ENCODE assay signal across 26 mouse cellular contexts in the genomic region with DNA sequence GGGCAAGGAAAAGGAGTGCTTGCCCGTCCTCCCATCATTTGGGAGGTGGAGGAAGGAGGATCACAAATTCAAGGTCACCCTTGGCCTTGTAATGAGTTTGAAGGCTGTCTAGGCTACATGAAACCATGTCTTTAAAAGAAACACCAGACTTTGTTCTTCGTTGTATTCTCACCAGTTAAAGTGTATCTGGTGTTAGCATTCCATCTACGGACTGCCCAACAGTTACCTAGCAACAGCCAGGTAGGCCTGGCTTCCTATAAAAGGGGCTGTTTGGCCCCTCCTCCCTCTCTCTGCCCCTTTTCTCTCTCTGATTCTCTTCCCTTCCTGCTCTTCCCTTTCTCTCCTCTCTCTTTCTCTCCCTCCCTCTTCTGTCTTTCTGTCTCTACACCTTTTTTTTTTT. TPM values are rescaled to one million over a fixed set of nuclear protein-coding genes. Genes with fewer than 3 reads are reported as not detected.
"Had no signal": no experiment of that assay in that cellular context is flagged by ENCODE, and none has a peak within 500 bp of the region (broad histone marks: within the 10 kb centered on the region; RNA-seq: fewer than 3 reads in every experiment).

No protein-coding gene starts in this region.

- H3K27ac ChIP-seq: intestine, embryonic 15.5 days; kidney, embryonic 15.5 days; liver, embryonic 14.5 days; macrophage; midbrain, embryonic 12.5 days; midbrain, embryonic 15.5 days; neural tube, embryonic 12.5 days; neural tube, embryonic 15.5 days had no signal

- H3K4me3 ChIP-seq: intestine, embryonic 15.5 days; kidney, embryonic 15.5 days; midbrain, embryonic 12.5 days; midbrain, embryonic 15.5 days; neural tube, embryonic 12.5 days; neural tube, embryonic 15.5 days had no signal

- H3K27me3 ChIP-seq: intestine, embryonic 15.5 days; kidney, embryonic 15.5 days; midbrain, embryonic 12.5 days; midbrain, embryonic 15.5 days; neural tube, embryonic 12.5 days; neural tube, embryonic 15.5 days had no signal

- ATAC-seq: intestine, embryonic 15.5 days; midbrain, embryonic 15.5 days had no signal

- H3K36me3 ChIP-seq: intestine, embryonic 15.5 days; kidney, embryonic 15.5 days; midbrain, embryonic 12.5 days; midbrain, embryonic 15.5 days; neural tube, embryonic 12.5 days; neural tube, embryonic 15.5 days had no signal

- H3K9ac ChIP-seq: intestine, embryonic 15.5 days; kidney, embryonic 15.5 days; liver, embryonic 14.5 days; liver, postnatal 0 days; midbrain, embryonic 12.5 days; midbrain, embryonic 15.5 days; neural tube, embryonic 12.5 days; neural tube, embryonic 15.5 days had no signal

- H3K9me3 ChIP-seq: intestine, embryonic 15.5 days; kidney, embryonic 15.5 days; midbrain, embryonic 12.5 days; midbrain, embryonic 15.5 days; neural tube, embryonic 12.5 days; neural tube, embryonic 15.5 days had no signal

- DNase-seq: kidney, adult 11 months; kidney, adult 8-10 months; kidney, postnatal 10 days; kidney, postnatal 36 days; liver, postnatal 0 days; lung, postnatal 10 days; retina, postnatal 1 day; right cerebral cortex, postnatal 25 days; spleen, adult 18-20 months; thymus, postnatal 25 days had no signal

- H3K4me1 ChIP-seq: midbrain, embryonic 12.5 days; midbrain, embryonic 15.5 days; neural tube, embryonic 12.5 days; neural tube, embryonic 15.5 days had no signal

- H3K4me2 ChIP-seq: intestine, embryonic 15.5 days; kidney, embryonic 15.5 days; liver, embryonic 11.5 days; midbrain, embryonic 12.5 days; midbrain, embryonic 15.5 days; neural tube, embryonic 12.5 days; neural tube, embryonic 15.5 days had no signal

RNA-seq across cellular contexts. Expression of gene Lgsn, which starts 25.7 kb away (rescaled TPM):
- total RNA-seq: layer of hippocampus, postnatal 25 days; left cerebral cortex, adult 18-20 months; left cerebral cortex, postnatal 25 days; megakaryocyte, adult 5-6 weeks had no signal
- polyA plus RNA-seq: intestine, embryonic 15.5 days; kidney, embryonic 15.5 days; limb, embryonic 11.5 days; limb, embryonic 14.5 days; liver, embryonic 11.5 days; liver, embryonic 14.5 days; liver, postnatal 0 days; macrophage; midbrain, embryonic 12.5 days; midbrain, embryonic 15.5 days; neural tube, embryonic 12.5 days; thymus, postnatal 0 days had no signal
